Mouse (Mus musculus) cerebellum, adult 9-10 months (tissue): Measurements from ENCODE around the gene Mob1a.

ENCODE experiments used
- DNase-seq: peaks from one replicate; pipeline ENCODE4 v3.0.0; 2022

Mob1a gene

GRCm38 (mm10) chr6:83325525-83326393 lies at the start of gene Mob1a, which contains the start of gene Mthfd2:
Mob1a (plus strand) TSS chr6:83326016.
Mthfd2 (minus strand) TSS chr6:83325908.
- peak; percentile 94 for DNase-seq

DNA sequence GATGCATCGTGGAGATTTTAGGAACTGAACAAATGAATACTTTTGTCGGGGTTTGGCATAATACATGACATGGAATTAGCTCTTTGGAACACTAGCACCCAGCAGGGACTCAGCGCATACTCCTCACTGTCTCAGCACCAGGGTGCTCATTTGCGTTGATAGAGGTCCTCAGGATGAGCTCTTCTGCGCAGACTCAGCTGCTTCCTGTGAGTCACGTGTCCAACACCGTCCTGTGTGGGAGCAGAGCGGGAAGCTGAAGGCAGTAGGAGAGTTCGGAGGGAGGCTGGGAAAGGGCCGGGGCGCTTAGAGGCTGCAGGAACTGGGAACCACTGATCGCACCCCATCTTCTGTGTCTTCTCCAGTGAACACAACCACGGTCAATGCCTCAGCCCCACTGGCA lies 48.7 kb upstream of the Mob1a start:
- DNase-seq: no peak

DNA sequence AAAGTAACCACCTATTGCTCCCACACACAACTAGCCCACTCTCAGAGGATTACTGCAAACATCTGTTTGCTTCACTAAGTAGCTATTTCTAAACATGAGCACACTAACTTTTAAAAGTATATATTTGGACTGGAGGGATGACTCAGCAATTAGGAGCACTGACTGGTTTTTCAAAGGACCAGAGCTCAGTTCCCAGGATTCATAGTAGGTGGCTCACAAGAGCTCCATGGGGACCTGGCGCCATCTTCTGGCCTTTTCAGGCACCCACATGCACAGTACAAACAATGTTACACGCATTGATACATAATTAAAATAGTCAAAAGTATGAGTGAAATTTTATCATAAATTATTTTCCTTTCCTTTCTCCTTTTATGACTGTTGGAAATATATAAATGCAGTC lies 46.9 kb upstream of the Mob1a start:
- DNase-seq: no peak

- DNase-seq: no peak
Observed at GRCm38 (mm10) chr6:83280256-83280955, 45.4 kb upstream of the Mob1a start.

GRCm38 (mm10) chr6:83300447-83301229 lies 25.2 kb upstream of the Mob1a start:
- DNase-seq: no peak

- no peak for DNase-seq
Observed at GRCm38 (mm10) chr6:83301294-83301693, 24.5 kb upstream of the Mob1a start.

DNA sequence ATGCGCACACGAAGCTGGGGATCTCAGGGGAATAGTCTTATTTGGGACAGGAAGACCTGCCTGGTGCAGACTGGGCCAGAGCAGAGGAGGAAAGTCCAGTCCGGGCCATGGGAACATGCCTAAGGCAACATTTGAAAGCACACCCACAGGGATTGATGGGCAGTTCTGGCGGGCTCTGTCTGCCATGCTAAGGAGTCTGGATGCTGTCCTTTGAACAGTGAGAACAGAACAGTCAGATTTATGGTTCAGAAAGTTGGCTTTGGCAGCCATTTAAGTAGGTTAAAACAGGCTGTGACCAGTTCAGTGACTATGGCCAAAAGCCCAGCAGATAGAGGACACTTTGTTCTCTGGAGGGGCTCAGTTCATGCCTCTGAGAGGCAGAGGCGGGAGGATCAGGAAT lies 23.6 kb upstream of the Mob1a start:
- DNase-seq: no peak

DNA sequence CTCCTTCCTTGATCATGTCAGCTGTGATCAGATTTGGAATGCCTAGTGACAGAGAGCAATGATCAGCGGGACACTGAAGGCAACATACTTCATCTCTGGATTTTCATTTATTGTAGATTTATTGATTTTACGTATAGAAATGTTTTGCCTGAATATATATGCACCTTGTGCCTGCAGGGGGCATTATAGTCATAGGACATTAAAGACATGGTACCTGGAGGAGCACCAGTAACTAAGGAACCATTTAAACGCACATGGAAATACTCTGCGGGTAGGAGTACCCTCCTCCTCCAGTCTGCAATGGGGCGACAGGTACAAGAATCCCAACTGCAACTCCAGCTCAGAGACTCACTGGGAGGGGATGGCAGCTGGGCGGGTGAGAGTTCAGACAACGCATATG lies 16.8 kb upstream of the Mob1a start:
- no peak for DNase-seq

GRCm38 (mm10) chr6:83311206-83311605 lies 14.6 kb upstream of the Mob1a start:
- no peak for DNase-seq

- DNase-seq: no peak
Observed at GRCm38 (mm10) chr6:83312021-83312420, 13.8 kb upstream of the Mob1a start.

GRCm38 (mm10) chr6:83312514-83312913 lies 13.3 kb upstream of the Mob1a start:
- DNase-seq: no peak

DNA sequence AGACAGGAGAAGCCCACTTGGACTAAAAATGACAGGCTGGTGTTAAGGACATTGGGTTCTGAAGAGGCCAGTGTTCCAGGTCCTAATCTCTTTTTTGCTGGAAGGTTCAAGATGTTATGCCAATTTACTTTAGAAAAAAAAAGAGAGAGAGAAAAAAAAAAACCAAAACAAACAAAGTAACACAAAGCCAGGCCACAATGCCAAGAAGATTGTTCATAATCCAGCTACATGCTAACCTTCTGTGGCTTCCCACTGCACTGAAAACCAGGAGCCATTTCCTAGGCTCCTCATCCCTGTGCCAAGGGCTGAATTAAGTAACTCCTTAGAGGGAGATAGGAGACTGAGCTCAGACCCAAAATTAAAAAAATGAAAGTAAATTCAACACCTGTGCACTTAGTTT lies 10.5 kb upstream of the Mob1a start:
- no peak for DNase-seq

- DNase-seq: no peak
Observed at GRCm38 (mm10) chr6:83316022-83316421, 9.8 kb upstream of the Mob1a start.

GRCm38 (mm10) chr6:83317108-83317741 lies 8.6 kb upstream of the Mob1a start:
- peak; percentile 93 for DNase-seq

GRCm38 (mm10) chr6:83321927-83322326 lies 3.9 kb upstream of the Mob1a start:
- no peak for DNase-seq

- DNase-seq: no peak
Observed at GRCm38 (mm10) chr6:83322794-83323193, 3.0 kb upstream of the Mob1a start.

DNA sequence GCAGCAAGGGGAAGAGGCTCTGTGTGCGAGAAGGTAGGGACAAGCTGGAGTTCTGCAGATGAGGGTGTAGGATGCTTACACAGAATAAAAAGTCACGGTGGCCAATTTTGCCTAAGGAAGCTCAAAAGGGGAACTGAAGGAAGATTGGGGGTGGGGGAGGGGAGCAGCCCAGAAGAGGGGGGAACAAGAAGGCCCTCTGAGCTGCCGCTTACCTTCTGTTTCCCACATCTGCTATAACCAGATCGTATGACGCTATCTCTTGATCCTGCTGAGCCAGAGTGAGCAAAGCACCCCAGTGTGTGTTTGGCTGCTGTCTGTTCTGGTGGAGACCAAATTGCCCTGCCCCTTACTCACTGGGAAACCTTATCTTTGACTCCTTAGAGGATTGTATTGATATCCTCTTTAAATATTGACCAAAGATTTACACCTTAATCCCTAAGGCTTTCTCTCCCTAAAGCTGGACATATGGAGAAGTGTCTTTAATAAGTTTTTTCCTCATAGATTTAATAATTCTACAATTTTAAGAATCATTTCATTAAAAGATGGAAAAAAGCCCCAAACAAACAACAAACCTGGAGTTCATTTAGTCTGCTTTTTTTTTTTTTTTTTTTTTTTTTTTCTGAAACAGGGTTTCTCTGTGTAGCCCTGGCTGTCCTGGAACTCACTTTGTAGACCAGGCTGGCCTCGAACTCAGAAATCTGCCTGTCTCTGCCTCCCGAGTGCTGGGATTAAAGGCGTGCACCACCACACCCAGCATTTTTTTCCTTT lies 2.0 kb upstream of the Mob1a start:
- DNase-seq: no peak

GRCm38 (mm10) chr6:83326394-83326736 lies 549 bp downstream of the Mob1a start:
- DNase-seq: no peak

- DNase-seq: no peak
Observed at GRCm38 (mm10) chr6:83326761-83327160, 945 bp downstream of the Mob1a start.

- no peak for DNase-seq
Observed at GRCm38 (mm10) chr6:83327591-83328190, 1.9 kb downstream of the Mob1a start.

- no peak for DNase-seq
Observed at GRCm38 (mm10) chr6:83341387-83341786, 15.6 kb downstream of the Mob1a start.

GRCm38 (mm10) chr6:83342957-83343356 lies 17.1 kb downstream of the Mob1a start:
- no peak for DNase-seq
